Mouse (Mus musculus) olfactory bulb, adult 2 months (tissue): ENCODE measurements around the gene Cisd3.

Experiments used
- CTCF ChIP-seq: fragments of 200-500 bp; IDR thresholded peaks from 2 replicates; pipeline ENCODE4 v1.5.1; 2012; ENCODE audit warnings: low read depth, mild to moderate bottlenecking, low read length, moderate library complexity; ENCODE audit not compliant: insufficient read depth
- POLR2A ChIP-seq: fragments of 200-500 bp; IDR thresholded peaks from 2 replicates; pipeline ENCODE4 v1.6.1; 2012; ENCODE audit warnings: mild to moderate bottlenecking, low read depth, low read length, moderate library complexity; ENCODE audit not compliant: insufficient read depth

DNA sequence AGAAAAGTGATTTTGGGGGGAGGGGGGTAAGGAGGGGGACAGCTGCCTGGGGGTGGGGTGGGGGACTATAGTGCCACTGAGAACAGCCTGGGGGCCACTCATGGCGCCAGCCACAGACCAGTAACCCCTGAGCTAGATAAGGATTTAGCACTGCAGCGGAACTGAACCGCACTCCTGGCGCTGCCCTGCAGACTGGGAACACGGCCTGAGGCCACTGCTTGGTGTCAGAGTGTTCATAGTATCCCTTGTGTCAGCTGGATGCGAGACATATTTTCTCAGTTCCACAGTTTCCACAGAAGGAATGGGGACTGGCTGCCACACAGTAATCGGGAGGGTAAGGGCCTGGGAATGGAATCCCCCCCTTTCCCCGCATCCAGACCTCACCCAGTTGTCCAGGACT is 30.4 kb downstream of the Cisd3 start:
- TF ChIP-seq POLR2A (no peak), CTCF (no peak)
